Mouse (Mus musculus): ENCODE measurements at regions not wholly inside any gene's neighbourhood (a gene's known extent, or its start where the extent isn't known, plus 50 kb on each side); places are given as distances from the start of the nearest gene placed in this dataset.

DNA sequence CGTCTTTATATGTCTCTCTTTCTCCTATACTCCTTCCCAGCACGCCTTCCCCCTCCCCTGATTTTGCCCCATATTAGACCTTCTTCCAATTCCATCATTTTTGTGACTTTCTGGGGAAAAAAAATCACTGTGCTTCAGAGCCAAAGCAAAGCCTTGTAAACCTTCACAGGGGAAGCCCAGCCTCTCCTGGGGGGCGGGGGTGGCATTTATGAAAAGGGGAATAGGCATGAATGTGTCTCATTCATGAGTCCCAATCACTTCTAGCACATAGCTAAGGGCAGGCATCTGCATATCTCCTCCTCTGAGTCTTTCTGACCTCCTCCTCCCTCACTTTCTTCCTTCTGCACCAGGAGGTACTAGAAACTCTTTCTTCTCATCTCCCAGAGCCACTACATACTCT lies 149.8 kb downstream of the Adamts15 start:
- DNase-seq (ENCODE audit: low spot score) (no peak), ATAC-seq (ENCODE audit: low FRiP score, low read depth) (no peak)
- H3K9ac ChIP-seq (ENCODE audit: low read depth, low read length, severe bottlenecking) = no peak overlapping the region
- H3K4me3 ChIP-seq (replicated peaks; ENCODE audit: low read length) = no peak overlapping the region
- no peaks in the 10 kb centered on the region for H3K27me3 ChIP-seq (ENCODE audit: control insufficient read depth, insufficient read depth, low read length)
- no peak overlapping the region for H3K4me2 ChIP-seq (replicated peaks; ENCODE audit: low read depth, low read length, severe bottlenecking)
- TF ChIP-seq POLR2A (IDR thresholded peaks at IDR 0.05; ENCODE audit: borderline replicate concordance, extremely low read depth, insufficient read depth, insufficient read length) = no peak
- H3K36me3 ChIP-seq (ENCODE audit: control insufficient read depth, insufficient read depth, low read length) = no peaks in the 10 kb centered on the region
- peaks cover 30% of the 10 kb centered on the region for H3K4me1 ChIP-seq (ENCODE audit: control insufficient read depth, insufficient read depth, low read length)
- peaks cover 5% of the 10 kb centered on the region; the same call in 1 of the 2 replicates for H3K9me3 ChIP-seq (ENCODE audit: control insufficient read depth, low read length)
- H3K27ac ChIP-seq (replicated peaks; ENCODE audit: low read depth, low read length) = no peak overlapping the region
- WGBS = 53% methylated on average over 3 of the region's 3 CpGs

DNA sequence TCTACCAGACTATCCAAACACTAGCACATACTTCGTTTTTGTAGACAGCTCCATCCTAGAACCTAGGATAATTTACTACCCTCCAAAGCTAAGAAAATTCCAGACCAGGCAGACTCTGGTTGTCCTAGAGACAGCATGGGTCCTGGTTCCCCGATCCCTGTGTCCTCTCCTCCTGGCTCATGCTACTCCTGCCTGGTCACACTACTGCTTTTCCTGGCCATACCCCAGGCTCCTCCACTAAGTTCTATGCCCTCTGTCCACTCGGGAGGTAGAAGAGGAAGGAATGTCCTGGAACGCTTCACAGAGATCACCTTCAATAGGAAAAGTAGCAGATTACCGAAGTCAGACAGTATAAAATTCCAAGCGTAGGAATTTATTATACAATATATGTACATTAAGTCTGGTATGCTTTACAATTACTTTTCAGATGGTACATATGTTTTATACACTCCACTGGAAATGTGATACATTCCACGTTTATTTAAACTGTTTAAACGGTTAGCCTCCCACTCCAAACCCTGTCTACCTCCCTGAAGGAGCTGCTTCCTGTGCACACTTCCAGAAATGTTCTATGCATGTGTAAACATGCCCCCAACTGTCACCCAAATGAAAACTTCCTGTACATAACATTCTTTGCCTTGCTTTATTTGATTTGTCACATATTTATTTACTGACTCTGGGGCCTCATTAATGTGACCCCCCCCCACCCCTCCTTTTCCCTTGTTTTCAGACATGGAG lies 151.6 kb downstream of the Adamts15 start:
- no peaks in the 10 kb centered on the region for H3K36me3 ChIP-seq (ENCODE audit: control insufficient read depth, insufficient read depth, low read length)
- H3K9ac ChIP-seq (ENCODE audit: low read depth, low read length, severe bottlenecking) = no peak overlapping the region
- H3K4me3 ChIP-seq (replicated peaks; ENCODE audit: low read length) = no peak overlapping the region
- no peaks in the 10 kb centered on the region for H3K27me3 ChIP-seq (ENCODE audit: control insufficient read depth, insufficient read depth, low read length)
- TF ChIP-seq POLR2A (IDR thresholded peaks at IDR 0.05; ENCODE audit: borderline replicate concordance, extremely low read depth, insufficient read depth, insufficient read length) = no peak
- 0 out of 2 replicates have a peak overlapping the region, but pooled peaks have one; percentile 43 for H3K27ac ChIP-seq (replicated peaks; ENCODE audit: low read depth, low read length)
- peaks cover 5% of the 10 kb centered on the region; the same call in 1 of the 2 replicates for H3K9me3 ChIP-seq (ENCODE audit: control insufficient read depth, low read length)
- WGBS = 40% methylated on average over 8 of the region's 8 CpGs
- 0 out of 2 replicates have a peak, but pooled peaks have one; percentile 28 for ATAC-seq (ENCODE audit: low FRiP score, low read depth)
- peaks cover 30% of the 10 kb centered on the region for H3K4me1 ChIP-seq (ENCODE audit: control insufficient read depth, insufficient read depth, low read length)
- no peak overlapping the region for H3K4me2 ChIP-seq (replicated peaks; ENCODE audit: low read depth, low read length, severe bottlenecking)
- peak; percentile 18 for DNase-seq (ENCODE audit: low spot score)

DNA sequence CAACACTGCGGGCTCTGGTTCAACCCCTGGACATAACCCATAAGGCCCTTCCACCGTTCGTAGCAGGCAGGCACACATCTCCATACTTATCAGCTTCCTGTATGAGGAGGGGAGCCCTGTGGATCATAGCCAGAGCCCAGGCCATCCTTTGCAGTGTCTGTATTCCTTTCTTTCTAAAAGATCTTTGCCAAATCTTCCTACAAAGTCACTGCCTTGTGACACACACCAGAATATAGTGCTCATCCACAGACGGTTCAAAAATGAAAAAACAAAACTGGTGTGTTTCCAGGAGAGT lies 152.9 kb downstream of the Adamts15 start:
- Histone ChIP-seq H3K9ac (ENCODE audit: low read depth, low read length, severe bottlenecking) (no peak overlapping the region), H3K27me3 (ENCODE audit: control insufficient read depth, insufficient read depth, low read length) (no peaks in the 10 kb centered on the region), H3K4me3 (replicated peaks; ENCODE audit: low read length) (no peak overlapping the region), H3K27ac (replicated peaks; ENCODE audit: low read depth, low read length) (0 out of 2 replicates have a peak overlapping the region, but pooled peaks have one; percentile 28), H3K9me3 (ENCODE audit: control insufficient read depth, low read length) (peaks cover 5% of the 10 kb centered on the region; the same call in 1 of the 2 replicates), H3K36me3 (ENCODE audit: control insufficient read depth, insufficient read depth, low read length) (no peaks in the 10 kb centered on the region), H3K4me2 (replicated peaks; ENCODE audit: low read depth, low read length, severe bottlenecking) (no peak overlapping the region), H3K4me1 (ENCODE audit: control insufficient read depth, insufficient read depth, low read length) (peaks cover 30% of the 10 kb centered on the region)
- ATAC-seq (ENCODE audit: low FRiP score, low read depth) = no peak
- DNase-seq (ENCODE audit: low spot score) = no peak
- 71% methylated on average over 4 of the region's 4 CpGs for WGBS
- no peak for TF ChIP-seq POLR2A (IDR thresholded peaks at IDR 0.05; ENCODE audit: borderline replicate concordance, extremely low read depth, insufficient read depth, insufficient read length)

DNA sequence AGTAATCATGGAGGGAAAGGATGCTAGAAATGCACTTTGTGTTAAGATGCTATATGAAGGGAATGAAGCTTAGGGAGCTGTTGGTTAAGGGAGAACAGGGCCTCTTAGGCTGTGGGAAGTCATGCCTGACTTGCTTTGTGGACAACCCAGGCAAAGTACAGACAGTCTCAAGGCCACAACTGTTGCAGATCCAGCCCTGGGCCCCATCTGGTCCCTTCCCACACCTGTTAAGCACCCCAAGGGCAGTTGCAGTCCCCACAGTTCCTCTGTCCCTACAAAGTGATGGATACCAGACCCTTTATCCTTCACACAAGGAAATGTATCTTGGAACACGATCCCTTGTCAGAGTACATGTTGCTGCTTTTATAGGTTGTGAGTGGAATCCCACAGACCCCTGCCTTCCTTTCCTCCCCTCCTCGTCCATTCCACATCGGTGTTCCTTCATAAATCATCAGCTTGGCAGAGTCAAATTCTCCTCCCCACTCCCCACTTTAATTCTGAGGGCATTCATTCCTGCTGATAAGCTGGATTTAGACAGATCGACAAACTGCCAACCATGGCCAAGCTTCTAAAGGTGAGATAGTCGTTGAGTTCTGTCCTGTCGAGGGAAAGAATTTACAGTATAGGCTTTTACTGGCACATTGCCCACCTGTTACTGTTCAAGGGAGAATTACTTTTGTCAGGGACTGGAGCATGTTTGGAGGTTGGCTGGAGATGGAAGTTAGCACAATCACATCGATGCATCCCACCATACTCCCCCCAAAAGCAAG lies 153.4 kb downstream of the Adamts15 start:
- WGBS = 24% methylated on average over 7 of the region's 7 CpGs
- peaks cover 5% of the 10 kb centered on the region; the same call in 1 of the 2 replicates for H3K9me3 ChIP-seq (ENCODE audit: control insufficient read depth, low read length)
- peak; percentile 17; the same call in 1 of the 2 replicates for ATAC-seq (ENCODE audit: low FRiP score, low read depth)
- H3K9ac ChIP-seq (ENCODE audit: low read depth, low read length, severe bottlenecking) = no peak overlapping the region
- H3K27ac ChIP-seq (replicated peaks; ENCODE audit: low read depth, low read length) = peak overlapping the region; percentile 28; the same call in 1 of the 2 replicates
- H3K36me3 ChIP-seq (ENCODE audit: control insufficient read depth, insufficient read depth, low read length) = no peaks in the 10 kb centered on the region
- no peak for TF ChIP-seq POLR2A (IDR thresholded peaks at IDR 0.05; ENCODE audit: borderline replicate concordance, extremely low read depth, insufficient read depth, insufficient read length)
- DNase-seq (ENCODE audit: low spot score) = peak; percentile 54
- no peaks in the 10 kb centered on the region for H3K27me3 ChIP-seq (ENCODE audit: control insufficient read depth, insufficient read depth, low read length)
- peaks cover 30% of the 10 kb centered on the region for H3K4me1 ChIP-seq (ENCODE audit: control insufficient read depth, insufficient read depth, low read length)
- H3K4me2 ChIP-seq (replicated peaks; ENCODE audit: low read depth, low read length, severe bottlenecking) = no peak overlapping the region
- H3K4me3 ChIP-seq (replicated peaks; ENCODE audit: low read length) = no peak overlapping the region

DNA sequence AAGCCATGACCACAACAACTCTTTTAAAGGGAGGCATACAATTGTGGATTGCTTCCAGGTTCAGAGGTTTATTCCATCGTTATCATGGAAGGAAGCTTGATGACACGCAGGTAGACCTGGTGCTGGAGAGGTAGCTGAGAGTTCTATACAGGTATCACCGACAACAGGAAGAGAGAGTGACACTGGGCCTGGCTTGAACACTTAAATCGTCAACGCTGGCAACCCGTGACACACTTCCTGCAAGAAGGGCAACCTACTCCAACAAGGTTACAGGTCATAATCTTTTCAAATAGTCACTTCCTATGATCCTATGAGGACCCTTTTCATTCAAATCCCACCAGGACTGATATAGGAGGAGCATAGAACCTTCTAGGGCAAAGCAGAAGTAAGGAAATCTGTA lies 155.6 kb downstream of the Adamts15 start:
- H3K9ac ChIP-seq (ENCODE audit: low read depth, low read length, severe bottlenecking) = no peak overlapping the region
- H3K4me2 ChIP-seq (replicated peaks; ENCODE audit: low read depth, low read length, severe bottlenecking) = no peak overlapping the region
- ATAC-seq (ENCODE audit: low FRiP score, low read depth) = no peak
- H3K4me3 ChIP-seq (replicated peaks; ENCODE audit: low read length) = no peak overlapping the region
- no peak for TF ChIP-seq POLR2A (IDR thresholded peaks at IDR 0.05; ENCODE audit: borderline replicate concordance, extremely low read depth, insufficient read depth, insufficient read length)
- H3K4me1 ChIP-seq (ENCODE audit: control insufficient read depth, insufficient read depth, low read length) = peaks cover 30% of the 10 kb centered on the region
- DNase-seq (ENCODE audit: low spot score) = no peak
- H3K36me3 ChIP-seq (ENCODE audit: control insufficient read depth, insufficient read depth, low read length) = no peaks in the 10 kb centered on the region
- H3K9me3 ChIP-seq (ENCODE audit: control insufficient read depth, low read length) = no peaks in the 10 kb centered on the region
- no peak overlapping the region for H3K27ac ChIP-seq (replicated peaks; ENCODE audit: low read depth, low read length)
- no peaks in the 10 kb centered on the region for H3K27me3 ChIP-seq (ENCODE audit: control insufficient read depth, insufficient read depth, low read length)
- WGBS = 94% methylated on average over 6 of the region's 6 CpGs

Measured in limb, embryonic 14.5 days (tissue).